Mouse (Mus musculus): ENCODE data around the gene Fsip1. TPM values are rescaled to one million over a fixed set of nuclear protein-coding genes. Genes with fewer than 3 reads are reported as not detected.

Fsip1 gene
- 2.4 and 3.0 TPM in 2 replicates for polyA plus RNA-seq (2015; fragmentation: Nextera tagmentation; extraction: Ambion mirVana)

DNA sequence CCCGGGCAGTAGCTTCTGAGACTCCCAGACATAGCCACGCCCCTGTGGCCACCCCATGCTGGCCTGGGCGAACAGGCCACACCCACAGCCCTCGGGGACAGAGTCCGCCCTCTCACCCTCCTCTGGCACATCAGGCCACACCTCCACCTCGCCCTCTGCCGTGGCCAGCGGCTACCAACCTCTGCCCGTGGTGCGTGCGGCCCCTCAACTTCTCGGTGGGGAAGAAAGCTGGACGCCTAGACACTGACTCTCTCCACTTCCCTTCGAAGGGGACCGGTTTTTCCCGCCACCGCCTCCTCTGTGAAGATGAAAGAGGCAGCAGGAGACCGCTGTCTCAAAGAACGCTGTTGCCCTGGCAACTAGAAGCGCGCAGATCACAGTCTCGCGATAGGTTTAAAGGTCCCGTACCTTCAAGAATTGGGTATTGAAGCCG is at the start of gene Fsip1:
Gene Fsip1 (minus strand): TSS at position 346 of the 433 bp plus-strand sequence.

DNA sequence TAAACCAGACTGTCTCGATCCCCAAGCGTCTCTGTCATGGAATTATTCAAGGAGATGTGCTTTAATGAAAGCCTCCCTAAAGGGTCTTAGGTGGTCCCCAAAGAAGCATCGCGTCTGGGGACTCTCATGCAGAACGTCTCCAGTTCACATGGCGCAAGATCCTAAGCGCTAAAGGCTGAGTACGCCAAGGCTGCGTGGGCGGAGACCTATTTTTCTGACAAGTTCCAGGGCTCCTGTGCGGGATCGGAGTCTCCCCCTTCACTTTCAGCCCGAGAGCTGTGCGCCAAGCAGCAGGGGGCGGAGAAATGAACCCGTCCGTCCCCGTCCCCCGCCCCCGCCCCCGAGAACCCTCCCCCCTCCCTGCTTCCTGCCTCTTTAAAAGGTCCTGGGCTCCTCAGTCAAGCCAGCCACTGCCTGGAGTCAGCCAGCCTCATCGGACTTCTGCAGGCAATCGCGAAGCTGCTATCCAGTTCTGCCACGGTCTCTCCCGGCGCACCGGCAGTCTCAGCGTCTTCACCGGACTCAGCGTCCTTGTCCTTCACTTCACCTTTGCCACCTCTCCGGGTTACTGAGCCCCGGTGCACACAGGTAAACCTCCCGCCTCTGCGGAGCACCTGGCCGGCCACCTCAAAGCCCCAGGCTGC is 145.2 kb downstream of the Fsip1 start, which contains the start of gene Thbs1:
Gene Thbs1 (plus strand): TSS at position 389 of the 644 bp plus-strand sequence.

Small RNA genes within 50 kb of the gene (microRNA-seq; reads per million reads assigned to microRNA genes)
- not detected for gene Gm22800

Other genes starting within 250 kb of the Fsip1 start
- 9.7 and 14.9 TPM in 2 replicates for gene Thbs1, start 145.1 kb downstream of the Fsip1 start, polyA plus RNA-seq (2015; fragmentation: Nextera tagmentation; extraction: Ambion mirVana)
- 8.6 and 10.9 TPM in 2 replicates for gene Gpr176, start 116.5 kb upstream of the Fsip1 start, polyA plus RNA-seq (2015; fragmentation: Nextera tagmentation; extraction: Ambion mirVana)
- gene Eif2ak4, start 131.7 kb upstream of the Fsip1 start, polyA plus RNA-seq (2015; fragmentation: Nextera tagmentation; extraction: Ambion mirVana), result 6.9 and 7.6 TPM in 2 replicates
- gene Srp14, start 222.7 kb upstream of the Fsip1 start, polyA plus RNA-seq (2015; fragmentation: Nextera tagmentation; extraction: Ambion mirVana), result 343 and 352 TPM in 2 replicates